Mouse (Mus musculus): ENCODE results near the gene Olfr293. TPM values are rescaled to one million over a fixed set of nuclear protein-coding genes. Genes with fewer than 3 reads are reported as not detected.

The Olfr293 gene
- polyA plus RNA-seq (2011; ENCODE audit: insufficient read length, low read depth, missing spikeins) = not detected in 2 replicates

GRCm38 (mm10) chr7:86648761-86649160 is at the start of gene Olfr293:
Olfr293 (plus strand) TSS chr7:86649061.
- no peaks in the 10 kb centered on the region for H3K4me1 ChIP-seq (ENCODE audit: control insufficient read depth, insufficient read depth, low read length)
- TF ChIP-seq CTCF (IDR thresholded peaks at IDR 0.05; ENCODE audit: borderline replicate concordance, insufficient read depth, low read length) (no peak), POLR2A (IDR thresholded peaks at IDR 0.05; ENCODE audit: low read depth, low read length) (no peak)
- H3K27ac ChIP-seq (ENCODE audit: insufficient read depth, low read length) = no peak within 1 kb of the TSS
- H3K4me3 ChIP-seq (ENCODE audit: insufficient read depth, low read length) = no peak within 1 kb of the TSS

GRCm38 (mm10) chr7:86616543-86616942 is 32.3 kb upstream of the Olfr293 start, which contains the start of gene Olfr294:
Olfr294 (minus strand) TSS chr7:86616643.
- Histone ChIP-seq H3K4me1 (ENCODE audit: control insufficient read depth, insufficient read depth, low read length) (no peaks in the 10 kb centered on the region), H3K4me3 (ENCODE audit: insufficient read depth, low read length) (no peak within 1 kb of the TSS), H3K27ac (ENCODE audit: insufficient read depth, low read length) (no peak within 1 kb of the TSS)
- no peak for TF ChIP-seq POLR2A (IDR thresholded peaks at IDR 0.05; ENCODE audit: low read depth, low read length)
- TF ChIP-seq CTCF (IDR thresholded peaks at IDR 0.05; ENCODE audit: borderline replicate concordance, insufficient read depth, low read length) = no peak

- Histone ChIP-seq H3K4me3 (ENCODE audit: insufficient read depth, low read length) (no peak within 1 kb of the TSS), H3K27ac (ENCODE audit: insufficient read depth, low read length) (no peak within 1 kb of the TSS), H3K4me1 (ENCODE audit: control insufficient read depth, insufficient read depth, low read length) (no peaks in the 10 kb centered on the region)
- TF ChIP-seq CTCF (IDR thresholded peaks at IDR 0.05; ENCODE audit: borderline replicate concordance, insufficient read depth, low read length) = no peak
Measured at GRCm38 (mm10) chr7:86688030-86688429, 39.2 kb downstream of the Olfr293 start, which contains the start of gene Olfr292. Olfr292 (plus strand) TSS chr7:86688330.

Other genes starting within 250 kb of the Olfr293 start
- not detected in 2 replicates for gene Olfr301, start 245.2 kb upstream of the Olfr293 start, polyA plus RNA-seq (2011; ENCODE audit: insufficient read length, low read depth, missing spikeins)
- not detected in 2 replicates for gene Olfr299, start 189.1 kb upstream of the Olfr293 start, polyA plus RNA-seq (2011; ENCODE audit: insufficient read length, low read depth, missing spikeins)
- not detected in 2 replicates for gene Olfr298, start 156.6 kb upstream of the Olfr293 start, polyA plus RNA-seq (2011; ENCODE audit: insufficient read length, low read depth, missing spikeins)
- gene Olfr297, start 129.1 kb upstream of the Olfr293 start, polyA plus RNA-seq (2011; ENCODE audit: insufficient read length, low read depth, missing spikeins) = not detected in 2 replicates
- not detected in 2 replicates for gene Olfr295, start 65.2 kb upstream of the Olfr293 start, polyA plus RNA-seq (2011; ENCODE audit: insufficient read length, low read depth, missing spikeins)
- gene Olfr294, start 32.4 kb upstream of the Olfr293 start, polyA plus RNA-seq (2011; ENCODE audit: insufficient read length, low read depth, missing spikeins) = not detected in 2 replicates
- gene Olfr292, start 39.3 kb downstream of the Olfr293 start, polyA plus RNA-seq (2011; ENCODE audit: insufficient read length, low read depth, missing spikeins) = not detected in 2 replicates
- 0.25 TPM in 1 of 2 replicates, not detected in the other for gene Folh1, start 126.9 kb downstream of the Olfr293 start, polyA plus RNA-seq (2011; ENCODE audit: insufficient read length, low read depth, missing spikeins)
- gene Vmn2r77, start 146.0 kb downstream of the Olfr293 start, polyA plus RNA-seq (2011; ENCODE audit: insufficient read length, low read depth, missing spikeins) = not detected in 2 replicates

Measured in embryonic fibroblast, embryonic 13.5 days (primary cell).